Mouse (Mus musculus) T-cell, adult 2 months (primary cell): ENCODE measurements around the gene Thsd7a.

Source experiments
- DNase-seq: peaks from one replicate; pipeline ENCODE4 v3.0.0; 2022; ENCODE audit warnings: low spot score

Thsd7a gene

DNA sequence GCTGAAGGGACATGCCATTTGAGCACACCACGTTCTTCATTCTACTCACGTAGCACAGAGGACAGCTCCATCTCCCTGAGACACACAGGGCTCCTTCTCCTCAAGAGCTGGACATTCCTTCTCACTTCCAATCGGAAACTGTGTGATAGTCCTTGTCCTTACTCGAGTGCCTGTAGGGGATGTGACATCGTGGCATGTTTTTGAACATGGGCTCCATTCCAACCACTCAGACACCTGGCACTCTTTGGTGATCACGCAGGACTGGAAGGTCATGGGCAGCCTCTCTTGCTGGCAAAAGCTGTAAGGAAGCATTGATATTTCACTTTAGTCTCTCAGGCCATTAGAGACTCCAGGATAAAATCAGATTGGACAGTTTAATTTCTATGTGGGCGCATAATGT, 245.3 kb downstream of the Thsd7a start:
- DNase-seq, result no peak

DNA sequence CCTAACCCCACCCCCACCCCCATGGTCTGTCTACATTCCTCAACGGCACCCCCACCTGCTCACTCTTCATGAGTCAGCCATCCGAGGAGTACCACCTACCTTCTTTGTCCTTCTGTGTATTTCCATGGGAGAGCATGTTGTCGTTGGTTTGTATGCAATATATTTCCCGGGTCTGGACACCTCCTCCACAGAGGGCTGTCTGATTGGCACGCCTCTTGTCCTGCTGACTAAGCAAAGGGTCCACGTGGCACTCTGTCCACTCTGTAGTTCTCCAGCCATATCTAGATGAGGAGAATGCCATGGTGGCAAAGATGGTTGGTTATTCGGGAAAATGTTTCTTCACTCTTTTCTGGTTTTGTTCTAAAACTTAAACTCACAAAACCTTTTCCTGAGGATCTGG, 248.3 kb downstream of the Thsd7a start:
- DNase-seq, result no peak

DNA sequence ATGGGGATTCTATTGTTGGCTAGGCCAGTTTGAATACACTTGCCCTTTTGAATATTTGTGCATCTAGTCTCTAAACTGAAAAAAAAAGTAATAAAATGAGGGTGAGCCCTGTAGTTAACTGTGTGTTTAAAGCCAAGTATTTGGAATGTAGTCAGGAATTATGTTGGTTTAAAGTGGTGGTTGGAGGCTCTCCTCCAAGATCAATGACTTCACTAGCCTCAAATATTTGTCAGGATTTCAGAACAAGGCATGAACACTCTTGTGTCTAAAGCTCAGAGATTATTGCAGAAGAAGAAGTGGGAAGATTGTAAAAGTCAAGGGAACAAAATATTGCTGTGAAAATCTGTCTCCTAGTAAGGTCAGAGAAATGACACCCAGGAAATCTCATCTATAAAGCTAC, 249.3 kb downstream of the Thsd7a start:
- no peak for DNase-seq

DNA sequence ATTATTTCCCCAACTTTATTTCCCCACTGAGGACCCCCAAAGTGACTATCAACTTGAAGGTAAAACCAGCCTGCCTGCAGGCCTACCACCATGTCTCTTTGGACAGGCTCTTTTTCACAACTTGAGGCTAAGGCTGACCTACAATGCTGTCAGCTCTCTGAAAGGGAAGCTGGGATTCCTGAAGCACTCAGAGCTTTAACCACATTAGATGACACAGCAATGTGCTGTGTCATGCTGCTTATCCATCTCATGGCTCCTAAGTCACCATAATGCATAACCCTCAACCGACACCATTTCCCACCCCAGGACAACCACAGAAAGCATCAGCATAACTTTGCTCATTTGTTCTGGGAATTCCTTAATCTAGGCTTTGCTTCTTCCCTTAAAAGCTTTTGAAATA, 255.6 kb downstream of the Thsd7a start:
- DNase-seq, result no peak

DNA sequence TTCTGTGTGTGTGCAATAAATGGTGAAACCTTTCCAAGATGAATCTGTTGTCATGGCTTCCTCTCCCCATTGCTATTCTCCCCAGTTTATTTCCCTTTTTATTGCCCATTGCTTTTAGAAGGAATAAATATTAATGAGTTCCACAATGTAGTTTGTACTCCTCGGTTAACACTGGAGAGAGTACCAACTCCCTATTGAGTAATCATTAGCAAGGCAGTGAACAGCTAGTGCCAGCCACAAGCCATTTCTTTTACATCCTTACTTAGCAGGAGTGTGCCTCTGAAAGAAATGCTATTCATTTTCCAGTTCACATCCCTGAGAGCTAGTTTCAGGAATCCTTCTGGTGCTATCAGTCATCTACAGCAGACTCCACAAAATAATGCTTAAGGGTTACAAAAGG, 260.3 kb downstream of the Thsd7a start:
- DNase-seq, result no peak

DNA sequence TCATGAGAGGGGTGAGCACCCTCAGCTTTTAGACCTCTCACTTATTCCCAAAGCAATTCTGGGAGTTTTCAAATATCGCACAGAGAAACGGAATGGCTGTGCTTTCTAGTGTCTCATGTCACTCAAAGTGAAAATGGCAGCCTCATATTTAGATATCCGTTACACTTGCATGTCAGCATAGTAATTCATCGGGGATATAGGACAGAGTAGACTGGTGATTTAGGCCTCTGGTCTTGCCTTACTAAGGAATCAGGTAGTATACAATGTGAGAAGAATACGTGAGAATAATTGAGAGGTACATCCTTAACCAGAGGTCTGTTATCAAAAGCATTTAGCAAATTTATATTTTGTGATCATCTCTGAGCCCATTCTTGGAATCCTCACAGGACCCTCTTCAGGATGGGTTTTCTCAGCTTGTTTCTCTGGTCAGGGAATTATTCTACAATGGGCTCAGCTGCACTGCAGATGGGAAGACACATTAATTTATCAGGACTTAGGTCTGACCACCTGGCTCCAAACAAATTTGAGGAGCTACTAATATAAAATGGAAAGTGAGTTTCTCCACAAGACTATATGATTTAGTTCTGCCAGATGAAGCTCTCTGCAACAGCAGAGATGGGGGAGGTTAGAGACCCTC, 267.6 kb downstream of the Thsd7a start:
- DNase-seq, result no peak

DNA sequence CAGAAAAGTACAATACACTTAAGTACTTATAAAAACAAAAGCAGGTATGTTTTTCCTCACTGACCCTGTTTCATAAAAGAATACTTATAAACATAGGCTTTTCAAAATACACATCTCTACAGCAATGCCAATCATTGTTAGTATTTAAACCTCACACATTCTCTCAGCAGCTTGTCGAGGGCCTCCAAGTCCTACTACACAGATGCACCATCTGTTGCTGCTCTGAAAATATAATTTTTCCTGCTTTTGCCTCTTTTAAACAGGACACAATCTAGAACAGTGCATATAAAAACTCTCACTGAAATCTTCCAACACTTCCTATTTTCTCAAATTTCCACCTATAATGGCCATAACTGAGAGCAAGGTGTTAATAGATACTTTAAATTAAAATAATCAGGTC, 270.9 kb downstream of the Thsd7a start:
- no peak for DNase-seq

DNA sequence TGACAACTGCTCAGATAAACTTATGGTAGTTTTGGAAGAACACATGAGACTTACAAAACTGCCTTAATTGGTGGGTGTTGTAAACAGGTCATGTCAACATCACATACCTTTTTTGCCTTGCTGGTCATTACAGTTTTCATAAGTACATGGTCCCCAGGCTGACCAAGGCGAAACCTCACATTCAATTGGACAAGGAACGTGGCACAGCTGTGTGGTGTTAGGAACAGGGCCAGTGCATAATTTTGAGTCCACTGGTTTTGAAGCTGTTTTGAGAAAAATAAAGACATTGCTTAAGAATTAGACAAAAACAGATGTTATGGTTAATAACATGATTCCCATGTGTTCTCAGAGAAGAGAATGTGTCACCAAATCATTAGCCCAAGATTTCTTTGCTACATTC, 278.3 kb downstream of the Thsd7a start:
- DNase-seq, result no peak

DNA sequence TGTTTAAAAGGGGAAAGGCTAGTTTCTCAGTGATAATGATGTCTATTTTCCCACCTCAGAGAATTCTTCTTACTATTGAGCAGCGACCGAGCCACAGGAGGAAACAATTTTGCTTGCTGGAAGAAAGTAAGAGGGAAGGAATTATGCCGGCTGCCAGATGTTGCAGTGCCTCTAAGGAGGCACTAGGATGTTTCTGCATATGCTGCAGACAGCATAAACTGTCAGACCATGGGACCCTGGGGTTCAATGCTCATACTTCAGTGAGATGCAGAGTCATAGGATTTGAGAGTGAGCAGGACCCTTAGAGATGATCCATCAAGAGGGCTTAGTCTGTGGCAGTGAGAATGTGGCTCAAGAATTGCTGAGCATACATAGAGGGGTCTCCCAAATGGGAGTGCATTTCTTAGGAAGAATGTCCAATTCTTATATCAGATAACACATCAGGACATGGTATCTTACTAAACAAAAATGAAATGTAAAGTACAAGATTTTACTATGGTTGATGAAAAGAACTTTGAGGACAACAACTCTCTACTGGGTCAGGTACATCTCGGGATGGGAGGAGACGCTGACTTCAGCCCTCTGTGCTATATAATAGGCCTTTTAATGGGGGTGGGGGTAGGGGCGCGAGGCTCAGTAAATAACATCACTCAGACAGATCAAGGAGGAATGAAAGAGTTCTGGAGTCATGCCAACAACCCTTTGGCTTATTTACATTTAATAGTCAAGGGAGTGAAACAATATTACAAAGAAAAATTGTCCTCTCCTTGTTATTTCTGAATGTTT, 281.7 kb downstream of the Thsd7a start:
- no peak for DNase-seq

DNA sequence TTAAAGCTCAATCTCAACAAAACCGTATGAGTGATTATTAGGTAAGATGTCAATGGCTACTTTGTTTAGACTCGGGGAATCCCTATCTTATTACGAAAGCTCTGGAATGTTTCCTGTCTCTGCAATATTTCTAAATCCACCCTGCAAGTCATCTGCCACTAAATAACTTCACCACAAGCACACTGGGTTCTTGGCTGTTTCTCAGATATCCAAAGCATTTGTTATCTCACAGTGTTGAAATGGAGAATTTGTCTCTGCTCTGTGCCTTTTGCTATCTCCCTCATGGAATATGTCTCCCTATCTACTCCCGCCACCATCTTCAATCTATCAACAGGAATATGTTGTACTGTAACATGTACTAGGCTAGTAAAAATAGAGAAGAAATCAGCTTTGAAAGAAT, 290.4 kb downstream of the Thsd7a start:
- DNase-seq, result no peak

DNA sequence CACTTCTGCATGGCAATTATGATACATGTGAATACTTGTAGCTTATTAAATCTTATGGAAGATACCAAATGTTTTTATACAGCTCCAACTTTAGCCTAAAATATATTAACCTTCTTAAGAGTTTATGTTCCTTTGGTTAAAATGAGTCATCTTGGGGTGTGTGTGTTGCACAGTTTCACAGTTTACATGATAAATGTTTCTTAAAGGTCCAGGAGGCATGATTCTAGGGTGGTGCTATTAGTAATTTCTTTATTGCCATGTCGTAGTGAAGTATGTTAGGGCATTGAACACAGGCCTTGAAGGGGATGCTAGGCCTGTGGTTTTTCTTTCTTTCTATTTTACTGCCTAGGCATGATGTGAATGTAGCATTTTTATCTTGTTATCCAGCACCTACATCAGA, 291.8 kb downstream of the Thsd7a start:
- DNase-seq, result no peak

DNA sequence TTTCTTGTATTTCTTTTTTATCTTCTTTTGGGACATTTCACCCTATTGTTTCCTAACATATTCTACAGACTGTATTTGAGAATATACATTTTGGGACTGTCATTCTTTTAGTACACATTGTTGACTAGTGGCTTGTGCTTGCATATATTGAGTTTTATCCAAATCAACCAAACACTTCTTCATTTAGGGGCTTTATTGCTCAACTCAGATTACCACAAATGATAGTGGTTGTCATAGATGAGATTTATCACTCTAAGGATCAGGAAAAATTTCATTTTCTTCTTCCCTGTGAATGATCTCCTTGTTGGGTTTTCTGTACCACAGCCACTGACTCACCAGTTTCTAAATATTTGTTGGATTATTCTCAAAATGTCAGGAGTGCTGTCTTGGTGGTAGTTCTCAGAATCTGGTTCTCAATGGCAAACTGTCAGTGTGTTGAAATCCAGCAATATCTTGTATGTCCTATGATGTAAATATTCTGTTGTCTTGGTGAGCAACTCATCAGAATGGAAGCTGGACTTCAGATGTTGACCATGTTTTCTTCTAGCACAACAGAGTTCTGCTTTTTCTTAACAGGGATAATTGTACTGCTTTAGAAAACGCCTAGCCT, 294.2 kb downstream of the Thsd7a start:
- no peak for DNase-seq

DNA sequence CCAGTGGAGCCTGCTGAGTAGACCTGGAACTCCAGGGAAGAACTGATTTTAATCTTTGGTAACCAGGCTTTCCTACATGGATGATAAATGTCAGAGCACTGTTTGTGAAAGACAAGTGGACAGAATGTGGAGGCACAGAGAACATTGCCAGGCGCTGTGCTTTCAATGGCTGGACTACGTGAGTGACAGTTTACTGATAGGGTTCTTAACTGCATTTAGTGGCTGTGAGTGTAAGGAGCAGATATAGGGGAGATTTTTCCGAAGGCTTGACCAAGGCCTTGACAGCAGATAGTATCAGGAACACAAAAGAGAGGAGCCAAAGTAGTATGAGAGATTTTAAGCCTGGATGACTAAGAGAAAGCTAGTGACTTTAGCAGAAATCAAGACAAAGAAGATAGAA, 295.1 kb downstream of the Thsd7a start:
- no peak for DNase-seq

DNA sequence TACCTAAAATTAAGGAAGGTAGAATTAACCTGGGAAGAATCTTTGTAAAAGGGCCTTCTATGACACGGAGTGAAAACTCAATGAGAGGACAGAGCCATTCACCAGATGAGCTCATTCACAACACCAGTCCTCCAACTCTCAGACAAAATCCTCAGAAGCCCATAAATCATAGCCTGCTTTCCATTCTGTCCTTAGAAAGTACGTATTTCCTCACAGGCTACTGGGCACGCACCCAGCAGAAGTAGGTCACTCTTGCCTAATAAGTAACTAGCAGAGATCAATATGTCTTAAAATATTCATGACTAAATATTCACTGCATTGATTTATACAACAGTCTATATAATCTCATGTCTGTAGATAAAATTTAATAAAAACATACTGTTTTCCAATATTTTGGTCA, 300.4 kb downstream of the Thsd7a start:
- no peak for DNase-seq

DNA sequence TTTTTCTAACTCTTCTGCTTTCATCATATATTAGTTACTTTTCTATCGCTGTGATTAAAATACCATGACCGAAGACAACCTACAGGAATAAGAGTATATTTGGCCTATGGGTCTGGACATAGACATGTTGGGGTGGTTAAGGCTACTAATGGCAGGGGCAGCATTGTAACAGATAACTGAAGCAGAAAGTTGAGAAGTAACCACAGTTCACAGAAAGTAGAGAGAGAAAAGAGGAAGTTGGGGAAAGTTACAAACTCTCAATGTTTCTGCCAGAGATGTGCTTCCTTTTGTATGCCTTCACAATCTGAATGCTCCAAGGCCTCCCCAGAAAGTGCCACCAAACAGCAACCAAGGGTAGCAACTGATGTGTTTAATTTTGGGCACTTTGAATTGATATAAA, 303.7 kb downstream of the Thsd7a start:
- DNase-seq, result no peak

DNA sequence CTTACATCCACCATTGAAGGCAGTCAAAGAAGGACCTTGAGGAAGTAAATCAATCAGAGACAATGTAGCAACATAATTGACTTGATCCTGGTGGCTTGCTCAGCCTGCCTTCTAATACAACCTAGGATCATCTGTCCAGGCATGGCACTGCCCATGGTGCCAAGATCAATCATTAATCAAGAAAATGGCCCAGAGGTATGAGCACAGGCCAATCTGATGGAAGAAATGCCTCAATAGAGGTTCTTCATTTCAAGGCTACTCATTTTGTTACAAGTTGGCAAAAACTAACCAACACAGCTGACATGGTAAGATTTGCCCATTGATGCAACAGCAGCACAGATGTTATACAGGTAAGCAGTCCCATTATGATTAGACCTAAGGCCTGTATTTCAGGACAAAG, 309.6 kb downstream of the Thsd7a start:
- no peak for DNase-seq

DNA sequence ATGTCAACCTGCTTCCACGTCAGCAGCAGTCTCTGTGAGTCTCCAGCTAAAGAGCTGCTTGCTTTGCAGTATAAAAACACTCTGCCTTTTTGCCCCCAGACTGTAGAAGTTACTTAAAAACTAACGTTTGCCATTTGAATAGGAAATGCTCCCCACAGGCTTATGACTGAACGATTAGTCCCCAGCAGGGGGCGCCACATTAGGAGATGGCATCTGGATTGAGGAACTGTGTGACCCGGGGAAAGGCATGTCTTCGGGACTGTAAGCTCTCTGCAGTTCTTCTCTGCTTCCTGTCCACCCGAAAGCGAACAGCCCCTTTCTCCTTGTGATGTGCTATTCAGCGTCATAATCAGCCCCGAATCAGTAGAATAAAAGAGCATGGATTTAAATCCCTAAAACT, 330.1 kb downstream of the Thsd7a start:
- DNase-seq, result no peak

DNA sequence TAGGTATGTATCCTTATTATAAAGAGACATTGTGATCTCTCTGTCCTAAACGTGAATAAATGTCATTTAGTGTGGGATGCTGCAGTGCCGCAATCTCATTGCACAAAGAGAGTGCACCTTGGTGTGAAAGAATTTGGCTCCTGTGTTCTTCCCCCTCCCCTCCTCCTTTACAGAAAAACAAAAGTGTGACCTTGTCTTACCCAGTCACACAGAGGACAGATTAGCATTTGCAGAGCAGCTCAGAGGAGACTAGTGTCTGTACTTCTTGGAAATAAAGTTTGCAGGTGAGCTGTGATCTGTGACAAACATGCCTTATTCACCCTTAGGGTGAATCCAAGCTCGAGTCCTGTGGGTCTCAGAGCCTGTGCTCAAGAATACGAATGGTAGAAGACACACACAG, 332.2 kb downstream of the Thsd7a start:
- no peak for DNase-seq

DNA sequence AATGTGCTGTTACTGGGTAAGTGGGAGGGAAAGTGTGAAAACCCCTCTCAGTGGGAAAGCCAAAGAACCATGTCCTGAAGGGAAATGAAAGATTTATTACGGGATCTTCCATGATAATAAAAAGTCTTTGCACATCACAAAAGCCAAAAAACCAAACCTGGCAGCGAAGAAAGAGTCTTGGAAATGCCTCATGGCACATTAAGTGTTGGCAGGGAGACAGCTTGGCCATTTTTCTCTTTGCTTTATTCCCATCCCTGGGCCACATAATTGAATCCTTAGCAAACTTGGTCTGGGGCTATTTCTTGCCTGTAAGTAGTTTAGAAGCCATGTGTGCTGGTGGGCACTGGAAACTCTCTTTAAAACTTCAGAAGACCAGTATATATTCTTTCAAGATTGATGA, 344.8 kb downstream of the Thsd7a start:
- DNase-seq, result no peak

DNA sequence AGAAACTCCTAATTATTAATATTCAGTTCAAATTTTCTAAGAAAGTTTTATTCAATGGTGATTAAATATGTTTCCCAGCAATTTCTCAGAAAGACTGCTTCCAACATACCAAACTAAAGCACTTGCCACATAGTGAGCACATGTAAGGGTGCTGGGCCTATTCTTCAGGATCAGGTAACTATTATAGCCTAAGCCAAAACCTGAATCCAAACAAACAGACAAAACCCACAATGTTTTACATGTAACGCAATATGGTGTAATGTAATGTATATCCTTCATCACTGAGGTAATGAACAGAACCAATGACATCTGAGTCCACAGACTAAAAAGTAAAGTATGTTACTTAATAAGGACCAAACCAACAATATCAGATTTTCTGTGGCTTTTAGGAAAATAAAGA, 346.2 kb downstream of the Thsd7a start:
- no peak for DNase-seq

DNA sequence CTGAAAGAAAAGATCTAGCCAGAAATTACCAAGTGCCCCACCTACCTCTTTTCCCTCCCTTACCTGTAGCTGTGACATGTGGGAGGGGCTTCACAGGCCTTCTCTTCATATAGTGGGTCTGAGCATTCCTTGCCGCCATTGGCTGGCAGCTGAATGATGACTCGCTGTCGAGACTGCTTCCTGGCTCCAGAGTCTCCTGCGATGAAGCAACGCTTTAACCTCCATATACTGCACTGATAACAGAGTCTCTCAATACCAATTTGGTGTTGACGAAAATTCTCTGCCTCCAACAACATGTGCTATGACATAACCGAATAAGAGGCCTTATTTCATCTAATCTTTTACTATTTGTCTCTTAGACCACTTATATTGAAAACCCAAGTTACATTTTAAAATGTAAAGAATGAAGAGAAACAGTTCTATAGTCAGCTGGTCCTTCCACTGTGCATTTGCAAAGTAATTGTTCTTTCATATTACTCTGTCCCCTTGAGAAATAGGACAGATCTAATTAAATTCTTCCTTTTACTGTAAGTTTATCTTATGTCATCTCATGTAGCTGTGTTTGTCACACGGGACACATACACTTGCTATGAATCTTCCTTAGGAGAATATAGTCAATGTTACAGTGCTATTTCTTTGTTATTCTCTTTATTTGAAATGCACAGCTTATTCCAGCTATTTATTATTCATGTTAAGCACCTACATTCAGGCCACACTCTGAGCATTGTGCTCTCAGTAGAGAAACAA, 351.3 kb downstream of the Thsd7a start:
- DNase-seq, result no peak

DNA sequence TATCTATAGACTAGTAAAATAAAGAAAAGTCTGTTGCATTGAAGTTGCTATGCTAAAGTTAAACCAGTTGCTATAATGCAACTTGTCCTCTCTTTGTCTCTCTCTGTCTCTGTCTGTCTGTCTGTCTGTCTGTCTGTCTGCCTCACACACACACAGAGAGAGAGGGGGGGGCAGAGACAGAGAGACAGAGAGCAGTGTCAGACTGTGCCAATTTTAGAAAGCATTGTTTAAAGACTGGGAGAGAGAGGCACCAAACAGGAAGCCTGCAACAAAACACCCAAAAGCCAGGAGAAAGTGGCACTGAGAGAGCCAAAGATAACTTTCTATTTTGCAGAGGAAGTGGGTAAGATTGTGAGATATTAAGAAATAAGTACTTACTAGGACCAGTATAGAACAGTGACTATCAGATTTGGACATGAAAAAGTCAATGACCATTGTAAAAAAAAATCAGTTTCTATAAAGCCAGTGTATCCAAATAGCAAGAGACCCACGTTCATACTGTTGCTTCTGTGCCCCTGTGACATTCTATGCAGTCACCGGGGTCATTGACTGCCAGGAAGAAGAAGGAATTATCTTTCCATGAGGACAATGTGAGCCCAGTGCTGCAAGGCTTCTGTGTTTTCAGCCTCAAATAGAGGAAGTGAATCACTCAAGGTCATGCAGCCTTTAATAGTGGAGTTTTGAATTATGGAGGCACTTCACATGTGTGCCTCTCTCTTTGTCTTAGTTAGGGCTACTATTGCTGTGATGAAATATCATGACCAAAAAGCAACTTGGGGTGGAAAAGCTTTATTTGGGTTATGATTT, 355.4 kb downstream of the Thsd7a start:
- no peak for DNase-seq
